14 mouse cellular contexts compared by ENCODE assay signal in the genomic region with DNA sequence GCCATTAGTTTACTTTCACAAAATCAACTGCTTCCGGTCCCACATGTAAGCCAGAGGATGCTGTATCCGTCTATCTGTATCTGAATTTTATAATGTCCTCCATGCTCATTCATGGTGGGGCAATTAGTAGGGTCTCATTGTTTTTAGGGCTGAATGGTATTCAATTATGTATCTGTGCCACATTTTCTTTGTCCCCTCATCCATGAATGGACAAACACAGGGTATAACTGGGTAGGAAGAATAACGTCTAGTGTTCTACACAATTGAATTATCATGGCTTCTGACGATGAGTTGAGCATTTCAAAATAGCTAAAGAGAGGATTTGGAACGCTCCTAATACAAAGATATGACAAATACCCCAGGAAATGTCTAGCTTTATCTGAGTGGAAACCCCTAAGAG.
"Had no signal": no experiment of that assay in that cellular context is flagged by ENCODE, and none has a peak within 500 bp of the region (broad histone marks: within the 10 kb centered on the region; RNA-seq: fewer than 3 reads in every experiment).

No protein-coding gene starts in this region.

- H3K27me3 ChIP-seq: neural tube, embryonic 12.5 days; neural tube, embryonic 13.5 days; neural tube, embryonic 15.5 days; stomach, embryonic 15.5 days had no signal

- H3K4me2 ChIP-seq: neural tube, embryonic 12.5 days; neural tube, embryonic 13.5 days; neural tube, embryonic 15.5 days; stomach, embryonic 15.5 days had no signal

- H3K27ac ChIP-seq: neural tube, embryonic 12.5 days; neural tube, embryonic 13.5 days; neural tube, embryonic 15.5 days; stomach, embryonic 15.5 days; stomach, postnatal 0 days had no signal

- H3K9ac ChIP-seq: neural tube, embryonic 12.5 days; neural tube, embryonic 13.5 days; neural tube, embryonic 15.5 days; stomach, embryonic 15.5 days had no signal

- H3K36me3 ChIP-seq: neural tube, embryonic 12.5 days; neural tube, embryonic 13.5 days; neural tube, embryonic 15.5 days; stomach, embryonic 15.5 days had no signal

- H3K4me3 ChIP-seq: neural tube, embryonic 12.5 days; neural tube, embryonic 13.5 days; neural tube, embryonic 15.5 days; stomach, embryonic 15.5 days had no signal

- H3K4me1 ChIP-seq: stomach, embryonic 15.5 days had no signal

- DNase-seq: right cerebral cortex, adult 18-20 months; right cerebral cortex, postnatal 14 days; right cerebral cortex, postnatal 25 days; right cerebral cortex, postnatal 4 days; spleen, adult 18-20 months; thymus, adult 18-20 months; thymus, adult 2 months; thymus, postnatal 36 days; thymus, postnatal 4 days had no signal

- H3K9me3 ChIP-seq: neural tube, embryonic 12.5 days; neural tube, embryonic 13.5 days; neural tube, embryonic 15.5 days; stomach, embryonic 15.5 days had no signal
